Mouse (Mus musculus) spleen, postnatal 0 days (tissue): Measurements from ENCODE around the gene Bbc3. TPM values are rescaled to one million over a fixed set of nuclear protein-coding genes. Genes with fewer than 3 reads are reported as not detected.

Experiments
- polyA plus RNA-seq: library from polyadenylated mRNA; unstranded; fragments of >200 nt; fragmentation: Nextera tagmentation; extraction: Ambion mirVana; gene quantifications from 2 replicates; pipeline ENCODE4 v1.2.1, GENCODE M21; 2015

Bbc3 gene
- polyA plus RNA-seq: 6.1 and 6.2 TPM in 2 replicates

GRCm38 (mm10) chr7:16308093-16308492 is at the start of gene Bbc3:
Bbc3 (plus strand) TSS chr7:16308393.

DNA sequence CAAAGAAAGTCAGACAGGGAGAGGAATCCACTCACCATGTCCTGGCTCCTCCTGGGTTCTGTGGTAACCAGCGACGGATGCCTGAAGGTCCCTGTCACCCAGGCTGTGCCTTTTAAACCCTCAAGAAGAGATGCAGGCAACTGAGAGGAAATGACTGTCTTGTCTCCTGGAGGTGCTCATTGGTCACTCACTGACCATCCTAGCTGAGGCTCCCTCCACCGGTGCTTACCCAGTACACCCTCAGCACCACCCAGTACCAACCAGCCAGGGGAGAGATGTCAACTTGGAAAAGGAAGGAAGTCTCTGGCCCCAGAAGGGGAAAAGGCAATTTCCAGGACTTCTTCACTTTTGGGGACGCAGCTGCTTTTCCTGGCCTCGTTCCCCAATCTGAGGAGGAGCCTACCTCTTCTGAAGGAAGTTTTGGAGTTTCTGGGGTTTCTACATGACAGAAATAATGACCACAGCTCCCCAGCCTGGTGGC is 49.0 kb upstream of the Bbc3 start, which contains the start of gene C5ar1:
TSS of gene C5ar1 (minus strand) at position 431 of the 481 bp plus-strand sequence.

DNA sequence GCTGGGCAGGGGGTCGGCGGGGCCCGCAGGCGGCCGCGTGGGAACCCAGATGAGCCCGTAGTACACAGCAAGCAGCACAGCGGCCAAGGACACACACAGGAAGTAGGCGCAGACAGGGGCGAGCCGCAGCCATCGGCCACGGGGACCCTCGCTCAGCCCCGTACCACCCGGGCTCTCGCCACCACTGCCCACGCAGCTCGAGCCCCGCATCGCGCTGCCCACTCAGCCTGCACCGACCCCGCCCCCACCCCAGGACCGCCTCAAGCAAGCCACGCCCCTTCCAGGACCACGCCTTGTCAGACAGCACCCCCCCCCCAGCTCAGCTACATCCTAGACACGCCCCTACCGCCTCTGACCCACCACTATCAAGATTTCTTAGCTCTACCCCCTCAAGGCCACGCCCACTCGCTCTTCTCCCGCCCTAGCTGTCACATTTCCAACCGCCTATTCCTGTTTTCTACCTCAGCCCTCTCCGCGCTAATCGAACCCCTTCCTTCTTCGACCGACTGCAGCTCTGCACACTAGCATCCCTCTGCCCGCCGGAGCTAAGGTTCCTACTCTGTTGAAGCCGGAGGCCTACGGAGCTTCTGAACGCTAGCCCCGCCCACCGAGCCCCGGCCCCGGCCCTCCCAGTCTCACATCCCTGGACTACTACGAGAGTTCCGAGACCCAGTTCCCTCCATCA is 35.0 kb upstream of the Bbc3 start, which contains the start of gene Inafm1:
TSS of gene Inafm1 (minus strand) at position 537 of the 685 bp plus-strand sequence.

DNA sequence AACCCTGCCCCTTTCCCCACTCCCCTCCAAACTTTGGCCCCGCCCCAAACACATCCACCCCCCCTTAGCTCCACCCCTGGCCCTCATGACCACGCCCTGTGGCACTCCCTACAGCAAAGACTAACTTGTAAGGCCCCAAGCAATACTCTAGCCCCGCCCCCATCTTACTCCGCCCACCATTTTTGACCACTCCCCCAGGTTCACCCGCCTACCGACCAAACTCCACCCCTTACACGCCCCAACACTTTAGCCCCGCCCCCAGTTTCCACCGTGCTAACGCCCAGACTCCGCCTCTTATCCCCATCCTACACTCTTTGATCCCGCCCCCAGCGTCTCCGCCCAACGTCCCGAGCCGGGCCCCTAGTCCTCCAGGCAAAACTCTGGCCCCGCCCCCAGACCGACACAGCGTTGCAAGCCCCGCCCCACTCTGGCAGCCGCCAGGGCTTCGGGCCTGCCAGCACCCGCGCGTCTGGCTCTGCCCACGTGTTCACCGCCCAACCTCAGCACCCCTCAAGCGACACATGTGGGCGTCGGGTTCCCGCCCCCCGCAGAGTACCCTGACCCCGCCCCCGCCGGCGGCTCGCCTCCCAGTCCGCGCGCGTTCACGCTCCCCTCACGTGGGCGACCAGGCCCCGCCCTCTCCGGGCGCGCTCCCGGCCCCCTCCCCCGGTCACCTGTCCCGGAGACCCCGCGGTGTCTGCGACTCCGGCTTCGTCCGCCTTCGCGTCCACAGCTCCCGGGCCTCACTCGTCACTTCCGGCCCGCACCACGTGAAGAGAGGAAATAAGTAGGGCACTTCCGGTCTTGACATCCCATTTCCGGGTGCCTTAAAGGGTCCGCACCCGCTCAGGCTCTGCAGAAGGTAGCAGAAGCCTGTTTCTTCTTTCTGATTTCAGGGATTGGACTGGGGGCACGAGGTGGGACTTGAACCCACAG is 21.9 kb upstream of the Bbc3 start, which contains the start of gene Ccdc9:
TSS of gene Ccdc9 (minus strand) at position 770 of the 936 bp plus-strand sequence.

Other genes starting within 250 kb of the Bbc3 start
- not detected in 2 replicates for gene Zfp541, start 246.6 kb upstream of the Bbc3 start, polyA plus RNA-seq
- gene Napa, start 209.9 kb upstream of the Bbc3 start, polyA plus RNA-seq: 158 and 168 TPM in 2 replicates
- 10.9 and 12.9 TPM in 2 replicates for gene Kptn, start 188.5 kb upstream of the Bbc3 start, polyA plus RNA-seq
- gene Slc8a2, start 178.6 kb upstream of the Bbc3 start, polyA plus RNA-seq: not detected in 2 replicates
- gene Meis3, start 133.3 kb upstream of the Bbc3 start, polyA plus RNA-seq: 3.5 and 6.5 TPM in 2 replicates
- gene Dhx34, start 86.4 kb upstream of the Bbc3 start, polyA plus RNA-seq: 6.7 and 7.1 TPM in 2 replicates
- gene C5ar2, start 64.2 kb upstream of the Bbc3 start, polyA plus RNA-seq: 2.7 and 3.5 TPM in 2 replicates
- 20.1 and 24.7 TPM in 2 replicates for gene C5ar1, start 48.9 kb upstream of the Bbc3 start, polyA plus RNA-seq
- gene Inafm1, start 34.8 kb upstream of the Bbc3 start, polyA plus RNA-seq: 11.7 and 14.5 TPM in 2 replicates
- 13.9 and 17.8 TPM in 2 replicates for gene Ccdc9, start 21.6 kb upstream of the Bbc3 start, polyA plus RNA-seq
- gene Sae1, start 79.4 kb downstream of the Bbc3 start, polyA plus RNA-seq: 120 TPM in 2 replicates
- 12.4 and 12.7 TPM in 2 replicates for gene Zc3h4, start 92.5 kb downstream of the Bbc3 start, polyA plus RNA-seq
- gene Tmem160, start 144.4 kb downstream of the Bbc3 start, polyA plus RNA-seq: 73.6 and 80.2 TPM in 2 replicates
- gene Npas1, start 169.3 kb downstream of the Bbc3 start, polyA plus RNA-seq: 0.12 and 0.18 TPM in 2 replicates